Mouse (Mus musculus): Measurements from ENCODE around the gene Rufy4. TPM values are rescaled to one million over a fixed set of nuclear protein-coding genes. Genes with fewer than 3 reads are reported as not detected.

Rufy4 gene
- polyA plus RNA-seq, 1 experiment, result 0.42 TPM

DNA sequence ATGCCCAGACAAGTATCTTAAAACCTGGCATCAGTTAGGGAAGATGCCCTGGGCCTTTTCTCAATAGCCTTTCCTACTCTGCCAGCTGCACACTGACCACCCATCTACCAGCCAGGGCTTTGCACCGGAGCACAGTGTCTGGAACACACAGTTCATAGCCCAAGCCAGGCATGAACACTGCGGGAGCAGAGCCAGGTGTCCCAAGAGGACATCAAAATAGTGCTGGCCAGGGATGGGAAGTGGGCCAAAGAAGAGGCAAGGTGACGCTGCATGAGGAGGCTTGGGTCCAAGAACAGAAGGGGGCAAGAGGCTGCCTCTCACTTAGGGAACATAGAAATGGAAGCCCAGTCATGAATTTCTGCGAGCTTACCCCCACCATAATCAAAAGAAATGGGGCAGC, 19.7 kb upstream of the Rufy4 start:
- Histone ChIP-seq H3K4me3 (ENCODE audit: control insufficient read depth, low read depth, low read length) (no peak overlapping the region), H3K27me3 (ENCODE audit: control insufficient read depth, insufficient read depth, low read length) (no peaks in the 10 kb centered on the region), H3K36me3 (ENCODE audit: control insufficient read depth, insufficient read depth, low read length) (no peaks in the 10 kb centered on the region), H3K4me1 (ENCODE audit: control insufficient read depth, insufficient read depth, low read length) (peaks cover 2% of the 10 kb centered on the region; the same call in 1 of the 2 replicates), H3K27ac (ENCODE audit: control insufficient read depth, insufficient read depth, low read depth, low read length) (no peak overlapping the region)
- no peak for TF ChIP-seq POLR2A (IDR thresholded peaks at IDR 0.05; ENCODE audit: control insufficient read depth, low read depth, low read length)

DNA sequence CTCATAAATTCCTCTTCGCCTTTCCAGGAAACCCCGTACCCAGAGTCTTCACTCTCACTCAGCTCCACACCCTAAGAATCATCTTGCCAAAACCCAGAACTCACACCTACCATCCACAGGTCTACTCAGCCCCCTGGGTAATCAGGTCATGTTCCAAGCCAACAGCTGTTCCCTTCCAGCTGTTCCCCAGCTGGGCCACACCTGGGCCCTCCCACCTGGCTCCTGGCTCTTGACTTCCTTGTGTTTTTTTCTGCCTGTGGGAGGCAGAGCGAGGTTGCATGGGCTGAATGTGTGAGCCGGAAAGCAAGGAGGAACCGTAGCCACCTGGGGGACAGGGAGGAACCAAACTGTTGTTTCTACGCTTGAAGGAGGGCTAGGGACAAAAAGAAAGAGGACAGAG, 19.1 kb upstream of the Rufy4 start:
- peaks cover 2% of the 10 kb centered on the region; the same call in 1 of the 2 replicates for H3K4me1 ChIP-seq (ENCODE audit: control insufficient read depth, insufficient read depth, low read length)
- no peaks in the 10 kb centered on the region for H3K27me3 ChIP-seq (ENCODE audit: control insufficient read depth, insufficient read depth, low read length)
- no peaks in the 10 kb centered on the region for H3K36me3 ChIP-seq (ENCODE audit: control insufficient read depth, insufficient read depth, low read length)
- no peak overlapping the region for H3K27ac ChIP-seq (ENCODE audit: control insufficient read depth, insufficient read depth, low read depth, low read length)
- no peak for TF ChIP-seq POLR2A (IDR thresholded peaks at IDR 0.05; ENCODE audit: control insufficient read depth, low read depth, low read length)
- H3K4me3 ChIP-seq (ENCODE audit: control insufficient read depth, low read depth, low read length), result no peak overlapping the region

DNA sequence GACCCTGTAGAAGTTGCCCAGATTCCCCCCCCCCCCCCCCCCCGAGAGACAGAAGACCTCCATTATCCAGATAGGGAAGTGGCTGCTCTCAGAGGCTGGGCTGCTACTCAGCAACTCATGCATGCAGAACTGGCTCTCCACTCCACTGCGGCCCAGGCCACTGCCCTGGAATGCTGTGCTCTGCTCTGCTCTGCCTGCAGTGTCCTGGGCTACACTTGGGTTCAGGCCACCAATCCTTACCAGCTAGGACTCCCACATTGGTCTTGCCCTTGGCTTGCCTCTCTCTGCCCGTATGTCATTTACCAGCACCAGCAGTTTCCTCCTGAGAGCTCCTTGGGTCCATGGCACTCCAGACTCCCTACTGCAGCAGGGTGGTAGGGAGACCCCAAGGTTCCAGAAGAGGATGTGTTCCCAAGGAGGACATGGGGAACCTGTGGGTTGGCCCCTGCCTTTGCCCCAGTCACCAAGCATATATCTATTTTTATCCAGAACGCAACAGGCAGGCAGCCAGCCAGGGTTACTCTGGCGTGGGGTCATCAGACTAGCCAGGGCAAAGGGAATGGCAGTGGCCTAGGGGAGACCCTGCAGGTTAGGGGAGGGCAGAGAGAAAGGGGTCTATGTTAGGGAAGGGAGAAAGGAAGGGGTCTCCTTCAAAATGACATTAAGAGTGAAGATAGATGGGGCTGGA, 17.3 kb upstream of the Rufy4 start:
- Histone ChIP-seq H3K27ac (ENCODE audit: control insufficient read depth, insufficient read depth, low read depth, low read length) (no peak overlapping the region), H3K36me3 (ENCODE audit: control insufficient read depth, insufficient read depth, low read length) (no peaks in the 10 kb centered on the region), H3K27me3 (ENCODE audit: control insufficient read depth, insufficient read depth, low read length) (no peaks in the 10 kb centered on the region), H3K4me1 (ENCODE audit: control insufficient read depth, insufficient read depth, low read length) (peaks cover 6% of the 10 kb centered on the region), H3K4me3 (ENCODE audit: control insufficient read depth, low read depth, low read length) (no peak overlapping the region)
- TF ChIP-seq POLR2A (IDR thresholded peaks at IDR 0.05; ENCODE audit: control insufficient read depth, low read depth, low read length) (no peak), CTCF (IDR thresholded peaks at IDR 0.05; ENCODE audit: control insufficient read depth, insufficient read depth, insufficient replicate concordance, low read depth, low read length) (no peak)

DNA sequence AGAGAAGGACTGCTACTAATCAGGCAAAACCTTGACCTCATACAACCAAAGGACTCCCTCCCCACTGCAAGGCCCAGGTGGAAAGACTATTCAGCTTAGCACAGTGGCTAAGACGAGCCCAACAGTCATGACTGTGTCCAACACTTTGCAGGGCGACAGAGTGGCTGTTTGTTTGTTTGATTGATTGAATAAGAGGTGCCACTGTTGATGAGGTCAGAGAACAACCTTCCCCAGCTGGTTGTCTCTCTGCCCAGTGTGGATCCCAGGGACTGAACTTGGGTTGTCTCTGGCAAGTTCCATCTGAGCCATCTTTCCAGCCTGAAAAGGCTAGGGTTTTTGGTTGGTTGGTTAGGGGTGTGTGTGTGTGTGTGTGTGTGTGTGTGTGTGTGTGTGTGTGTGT, 15.7 kb upstream of the Rufy4 start:
- no peak overlapping the region for H3K4me3 ChIP-seq (ENCODE audit: control insufficient read depth, low read depth, low read length)
- no peak overlapping the region for H3K27ac ChIP-seq (ENCODE audit: control insufficient read depth, insufficient read depth, low read depth, low read length)
- H3K4me1 ChIP-seq (ENCODE audit: control insufficient read depth, insufficient read depth, low read length), result peaks cover 6% of the 10 kb centered on the region
- H3K36me3 ChIP-seq (ENCODE audit: control insufficient read depth, insufficient read depth, low read length), result no peaks in the 10 kb centered on the region
- H3K27me3 ChIP-seq (ENCODE audit: control insufficient read depth, insufficient read depth, low read length), result no peaks in the 10 kb centered on the region
- TF ChIP-seq POLR2A (IDR thresholded peaks at IDR 0.05; ENCODE audit: control insufficient read depth, low read depth, low read length) (no peak), CTCF (IDR thresholded peaks at IDR 0.05; ENCODE audit: control insufficient read depth, insufficient read depth, insufficient replicate concordance, low read depth, low read length) (no peak)

DNA sequence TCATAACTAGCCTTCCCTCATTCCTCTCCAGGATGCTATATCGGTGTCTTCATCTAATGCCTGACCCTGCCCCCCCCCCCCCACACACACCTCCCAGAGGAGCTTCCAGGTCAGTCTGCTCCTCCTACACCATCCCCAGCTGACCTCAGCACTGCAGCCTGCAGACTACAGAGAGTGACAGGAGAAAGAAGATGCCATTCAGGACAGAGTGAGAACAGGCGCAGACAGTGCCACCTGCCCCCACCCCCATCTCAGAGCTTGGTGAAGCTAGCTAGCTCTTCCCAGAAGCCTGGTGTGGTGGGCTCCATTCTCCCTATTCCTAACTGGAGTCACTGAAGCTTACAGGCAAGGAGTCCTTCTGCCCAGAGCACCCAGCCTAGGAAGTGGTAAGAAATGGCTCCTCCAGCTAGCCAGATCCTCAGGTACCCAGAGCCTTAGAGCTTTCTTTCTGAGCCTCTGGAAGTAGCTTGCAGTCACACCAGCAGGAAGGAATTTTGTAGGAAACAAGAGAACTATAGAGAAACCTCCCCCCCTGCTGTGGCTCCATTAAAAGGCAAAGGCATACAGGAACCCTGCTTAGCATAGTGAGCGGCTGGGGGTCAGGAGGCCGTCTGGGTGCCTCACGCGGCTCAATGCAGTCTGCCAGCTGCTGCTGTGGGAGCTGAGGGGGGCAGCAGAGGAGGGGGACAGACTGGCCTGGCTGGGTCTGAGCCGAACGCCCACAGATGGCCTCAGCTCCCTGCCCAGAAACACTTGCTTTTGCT, 14.2 kb upstream of the Rufy4 start:
- Histone ChIP-seq H3K4me1 (ENCODE audit: control insufficient read depth, insufficient read depth, low read length) (peaks cover 6% of the 10 kb centered on the region), H3K4me3 (ENCODE audit: control insufficient read depth, low read depth, low read length) (no peak overlapping the region), H3K27ac (ENCODE audit: control insufficient read depth, insufficient read depth, low read depth, low read length) (no peak overlapping the region), H3K36me3 (ENCODE audit: control insufficient read depth, insufficient read depth, low read length) (no peaks in the 10 kb centered on the region), H3K27me3 (ENCODE audit: control insufficient read depth, insufficient read depth, low read length) (no peaks in the 10 kb centered on the region)
- TF ChIP-seq CTCF (IDR thresholded peaks at IDR 0.05; ENCODE audit: control insufficient read depth, insufficient read depth, insufficient replicate concordance, low read depth, low read length) (no peak), POLR2A (IDR thresholded peaks at IDR 0.05; ENCODE audit: control insufficient read depth, low read depth, low read length) (no peak)

DNA sequence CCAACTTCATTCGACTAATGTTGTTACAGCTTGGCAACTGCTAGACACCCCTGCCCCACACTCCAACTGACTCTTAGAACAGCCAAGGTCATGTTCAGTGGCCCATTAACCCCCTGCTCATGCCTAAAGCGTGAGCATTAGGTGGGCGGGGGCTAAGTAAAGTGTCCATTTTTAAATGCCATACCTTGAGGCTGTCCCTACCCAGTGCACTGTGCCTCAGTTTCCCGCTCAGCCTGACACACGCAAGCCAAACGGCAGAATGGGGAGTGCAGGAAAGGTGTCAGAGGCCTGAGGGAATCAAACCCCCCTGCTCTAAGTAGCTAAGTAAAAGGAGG, 13.7 kb upstream of the Rufy4 start:
- TF ChIP-seq CTCF (IDR thresholded peaks at IDR 0.05; ENCODE audit: control insufficient read depth, insufficient read depth, insufficient replicate concordance, low read depth, low read length) (no peak), POLR2A (IDR thresholded peaks at IDR 0.05; ENCODE audit: control insufficient read depth, low read depth, low read length) (no peak)
- Histone ChIP-seq H3K36me3 (ENCODE audit: control insufficient read depth, insufficient read depth, low read length) (no peaks in the 10 kb centered on the region), H3K27me3 (ENCODE audit: control insufficient read depth, insufficient read depth, low read length) (no peaks in the 10 kb centered on the region), H3K27ac (ENCODE audit: control insufficient read depth, insufficient read depth, low read depth, low read length) (no peak overlapping the region), H3K4me3 (ENCODE audit: control insufficient read depth, low read depth, low read length) (no peak overlapping the region), H3K4me1 (ENCODE audit: control insufficient read depth, insufficient read depth, low read length) (peaks cover 6% of the 10 kb centered on the region)

DNA sequence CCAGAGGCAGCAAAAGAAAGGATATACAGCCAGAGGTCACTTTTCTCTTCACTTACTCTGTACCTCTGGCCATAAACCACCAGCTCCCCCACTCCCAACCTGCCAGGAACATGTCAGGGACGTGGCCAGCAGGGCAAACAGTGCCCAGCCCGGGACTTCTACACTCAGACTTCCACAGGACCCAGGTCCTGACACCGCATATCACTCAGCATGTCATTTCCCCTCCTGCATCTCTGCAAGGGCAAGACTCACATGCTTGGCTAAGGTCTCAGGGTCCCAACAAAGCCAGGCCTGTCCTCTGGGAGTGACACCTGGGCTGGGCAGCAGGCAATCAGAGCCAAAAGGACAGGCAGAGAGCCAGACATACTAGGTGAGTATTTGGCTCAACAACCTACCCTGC, 12.3 kb upstream of the Rufy4 start:
- no peak overlapping the region for H3K27ac ChIP-seq (ENCODE audit: control insufficient read depth, insufficient read depth, low read depth, low read length)
- H3K36me3 ChIP-seq (ENCODE audit: control insufficient read depth, insufficient read depth, low read length), result no peaks in the 10 kb centered on the region
- H3K4me1 ChIP-seq (ENCODE audit: control insufficient read depth, insufficient read depth, low read length), result peaks cover 6% of the 10 kb centered on the region
- no peak overlapping the region for H3K4me3 ChIP-seq (ENCODE audit: control insufficient read depth, low read depth, low read length)
- no peaks in the 10 kb centered on the region for H3K27me3 ChIP-seq (ENCODE audit: control insufficient read depth, insufficient read depth, low read length)
- TF ChIP-seq CTCF (IDR thresholded peaks at IDR 0.05; ENCODE audit: control insufficient read depth, insufficient read depth, insufficient replicate concordance, low read depth, low read length) (no peak), POLR2A (IDR thresholded peaks at IDR 0.05; ENCODE audit: control insufficient read depth, low read depth, low read length) (no peak)
